Mouse (Mus musculus): ENCODE data around the gene Lpxn.
A peak's percentile ranks its signal among the peaks of the same experiment; 100 is the strongest.

The Lpxn gene

DNA sequence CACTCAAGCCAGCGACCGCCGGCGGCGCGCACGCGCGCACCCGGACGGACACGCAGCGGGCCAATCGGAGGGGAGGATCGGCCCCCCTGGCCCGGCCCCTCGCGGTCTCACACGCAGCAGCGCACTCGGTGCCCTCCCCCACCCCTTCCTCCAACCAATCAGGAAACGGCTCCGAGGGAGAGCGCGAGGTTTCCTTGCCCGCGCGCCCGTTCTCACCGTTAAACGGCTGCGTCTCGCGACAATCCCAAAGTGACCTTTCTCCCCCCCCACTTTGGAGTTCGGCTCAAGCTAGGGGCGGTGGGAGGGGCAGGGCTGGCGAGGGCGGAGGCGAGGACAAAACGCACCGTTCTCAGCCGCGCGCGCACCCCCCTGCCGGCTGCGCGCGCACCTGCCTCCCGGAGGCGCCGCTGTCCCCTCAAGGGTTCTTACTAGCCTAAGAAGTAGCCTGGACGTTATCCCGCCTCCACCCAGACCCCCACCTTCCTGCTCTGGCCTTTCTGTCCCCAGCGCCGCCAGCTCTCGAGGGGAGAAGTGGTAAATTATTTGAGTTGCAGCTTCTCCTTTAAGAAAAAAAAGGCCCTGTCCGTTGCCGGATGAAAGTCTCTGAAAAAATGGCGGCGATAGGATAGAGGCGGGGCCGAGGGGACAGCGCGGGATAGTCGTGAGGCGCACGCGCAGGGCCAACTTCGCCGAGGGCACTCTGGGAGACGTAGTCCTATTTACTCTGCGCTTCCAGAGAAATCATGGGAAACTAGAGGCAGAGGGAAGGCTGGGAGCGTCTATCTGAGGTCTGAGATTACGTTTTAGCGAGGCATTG lies at the start of gene Lpxn, which contains the start of gene Zfp91:
Gene Lpxn, plus strand, starts transcription at position 683 of the 817 bp plus-strand sequence.
Gene Zfp91, minus strand, starts transcription at position 616 of the 817 bp plus-strand sequence.
- peak; percentile 92 for DNase-seq (ENCODE audit: extremely low read depth, low read depth, low spot score)

- peak; percentile 83 for DNase-seq (ENCODE audit: extremely low read depth, low read depth, low spot score)
Observed at GRCm38 (mm10) chr19:12756286-12756685, 39.7 kb upstream of the Lpxn start.

GRCm38 (mm10) chr19:12758936-12759478 lies 37.0 kb upstream of the Lpxn start:
- DNase-seq (ENCODE audit: extremely low read depth, low read depth, low spot score) = peak; percentile 68

GRCm38 (mm10) chr19:12759656-12760055 lies 36.3 kb upstream of the Lpxn start:
- DNase-seq (ENCODE audit: extremely low read depth, low read depth, low spot score) = peak; percentile 82

DNA sequence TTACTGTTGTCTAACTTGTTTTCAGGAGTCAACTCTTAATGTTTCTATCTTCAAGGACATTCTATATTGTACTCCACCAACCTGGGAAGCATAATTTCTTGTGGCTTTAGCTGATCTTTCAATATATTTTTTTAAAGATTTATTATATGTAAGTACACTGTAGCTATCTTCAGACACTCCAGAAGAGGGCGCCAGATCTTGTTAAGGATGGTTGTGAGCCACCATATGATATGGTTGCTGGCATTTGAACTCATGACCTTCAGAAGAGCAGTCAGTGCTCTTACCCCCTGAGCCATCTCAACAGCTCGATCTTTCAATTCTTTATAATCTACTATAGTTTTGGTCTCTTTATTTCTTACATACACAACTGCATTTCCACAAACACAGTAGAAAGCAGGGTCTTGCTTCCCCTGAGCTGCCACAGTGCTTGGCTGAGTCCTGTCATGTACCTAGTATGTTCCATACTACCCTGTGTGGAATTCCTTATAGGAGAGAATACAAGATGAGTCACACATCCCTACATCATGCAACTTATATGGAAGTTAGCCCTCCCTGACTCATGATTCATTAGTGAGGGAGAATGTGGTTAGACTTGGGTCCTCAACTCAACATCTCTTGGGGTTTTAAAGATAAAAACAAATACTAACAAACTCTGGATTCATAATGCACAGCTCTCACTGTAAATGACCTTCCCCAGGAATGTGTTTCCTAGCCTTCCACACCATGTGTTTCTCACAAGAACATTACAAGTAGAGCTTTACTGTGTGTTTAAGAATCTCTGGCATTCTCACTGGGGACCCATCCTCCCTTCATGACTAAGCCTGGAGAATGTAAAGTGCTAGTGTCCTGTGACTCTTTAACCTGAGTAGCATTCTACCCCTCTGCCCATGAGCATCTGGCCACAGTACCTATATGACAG lies 33.5 kb upstream of the Lpxn start:
- DNase-seq (ENCODE audit: extremely low read depth, low read depth, low spot score) = no peak

DNA sequence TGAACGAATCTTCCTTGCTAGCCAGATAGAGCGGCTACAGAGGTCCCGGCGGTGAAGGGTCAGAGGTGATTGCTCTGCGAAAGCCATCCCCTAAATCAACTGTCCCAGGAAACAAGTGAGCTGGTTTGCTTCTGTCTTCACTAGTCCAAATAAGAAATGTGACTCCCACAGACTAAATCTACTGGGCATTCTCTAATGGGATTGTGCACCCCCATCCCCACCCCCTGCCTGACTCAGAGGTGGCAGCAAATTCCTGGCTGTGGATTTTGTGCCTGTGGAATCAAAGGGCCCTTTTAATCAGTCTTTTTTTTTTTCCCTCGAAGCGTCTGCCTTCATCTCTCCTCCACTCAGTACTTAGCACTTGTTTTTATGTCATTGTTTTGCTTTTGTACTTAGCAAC lies 30.7 kb upstream of the Lpxn start, which contains the start of gene Cntf:
Gene Cntf, minus strand, starts transcription at position 325 of the 400 bp plus-strand sequence.
- no peak for DNase-seq (ENCODE audit: extremely low read depth, low read depth, low spot score)

DNA sequence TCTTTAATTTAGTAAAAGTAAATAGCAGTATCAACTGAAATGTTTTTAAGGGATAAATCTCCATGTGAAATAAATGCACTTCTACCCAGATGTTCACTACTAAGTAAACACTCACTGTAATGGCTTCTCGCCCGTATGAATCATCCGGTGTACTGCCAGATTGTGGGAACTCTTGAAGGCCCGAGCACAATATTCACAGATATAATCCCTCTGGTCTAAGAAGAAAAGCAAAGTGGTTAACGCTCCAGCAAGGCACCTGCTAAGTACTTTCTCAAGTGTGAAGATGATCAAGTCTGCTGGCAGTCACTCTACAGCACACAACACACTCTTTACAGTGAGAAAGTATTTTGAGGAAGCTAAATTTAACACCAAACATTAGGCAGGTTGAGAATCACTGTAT lies 25.1 kb upstream of the Lpxn start:
- DNase-seq (ENCODE audit: extremely low read depth, low read depth, low spot score) = peak; percentile 46

GRCm38 (mm10) chr19:12780437-12780836 lies 15.6 kb upstream of the Lpxn start:
- no peak for DNase-seq (ENCODE audit: extremely low read depth, low read depth, low spot score)

DNA sequence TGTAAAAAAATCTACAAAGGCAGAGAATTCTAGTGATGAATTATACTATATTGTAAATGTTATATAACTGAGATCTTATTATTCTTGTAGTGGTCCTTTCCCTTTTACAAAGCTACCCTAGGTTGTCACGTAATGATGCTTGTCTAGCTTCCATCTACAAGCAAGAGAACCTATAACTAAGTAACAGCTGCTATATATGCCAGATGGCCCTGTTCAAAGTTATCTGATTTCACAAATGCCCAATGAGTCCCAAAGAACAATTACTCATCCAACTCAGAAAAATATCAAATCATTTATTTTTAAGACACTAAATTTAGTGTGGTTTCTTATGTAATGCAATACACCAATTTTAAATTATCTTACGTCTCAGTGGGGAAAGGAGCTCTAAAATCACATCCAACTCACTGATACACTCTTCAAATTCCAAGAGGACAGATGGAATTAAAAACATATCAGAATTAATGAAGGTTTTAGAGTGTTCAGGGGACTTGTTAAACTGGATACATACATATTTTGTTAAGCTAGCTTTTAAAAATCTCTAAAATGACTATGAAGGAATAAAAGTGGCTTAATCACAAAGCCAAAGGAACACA lies 9.1 kb upstream of the Lpxn start:
- DNase-seq (ENCODE audit: extremely low read depth, low read depth, low spot score) = no peak

DNA sequence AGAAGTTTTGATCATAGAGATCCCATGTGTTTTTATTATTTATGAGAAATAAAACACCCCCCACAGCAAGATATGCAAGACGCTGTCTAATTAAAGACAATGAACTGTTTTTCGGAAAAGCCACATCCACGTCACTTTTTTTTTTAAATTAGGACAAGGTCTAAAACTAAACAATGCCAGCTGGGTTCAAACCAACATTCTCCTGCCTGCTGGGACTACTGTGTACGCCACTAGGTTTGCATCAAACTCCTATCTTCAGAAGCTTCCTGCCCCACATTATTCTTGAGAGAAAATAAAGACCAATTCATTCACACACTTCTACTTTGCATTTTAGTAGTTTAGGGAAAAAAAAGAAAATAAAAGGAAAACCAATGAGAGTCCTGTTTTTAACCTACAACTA lies 8.3 kb upstream of the Lpxn start:
- no peak for DNase-seq (ENCODE audit: extremely low read depth, low read depth, low spot score)

GRCm38 (mm10) chr19:12792374-12792773 lies 3.6 kb upstream of the Lpxn start:
- no peak for DNase-seq (ENCODE audit: extremely low read depth, low read depth, low spot score)

DNA sequence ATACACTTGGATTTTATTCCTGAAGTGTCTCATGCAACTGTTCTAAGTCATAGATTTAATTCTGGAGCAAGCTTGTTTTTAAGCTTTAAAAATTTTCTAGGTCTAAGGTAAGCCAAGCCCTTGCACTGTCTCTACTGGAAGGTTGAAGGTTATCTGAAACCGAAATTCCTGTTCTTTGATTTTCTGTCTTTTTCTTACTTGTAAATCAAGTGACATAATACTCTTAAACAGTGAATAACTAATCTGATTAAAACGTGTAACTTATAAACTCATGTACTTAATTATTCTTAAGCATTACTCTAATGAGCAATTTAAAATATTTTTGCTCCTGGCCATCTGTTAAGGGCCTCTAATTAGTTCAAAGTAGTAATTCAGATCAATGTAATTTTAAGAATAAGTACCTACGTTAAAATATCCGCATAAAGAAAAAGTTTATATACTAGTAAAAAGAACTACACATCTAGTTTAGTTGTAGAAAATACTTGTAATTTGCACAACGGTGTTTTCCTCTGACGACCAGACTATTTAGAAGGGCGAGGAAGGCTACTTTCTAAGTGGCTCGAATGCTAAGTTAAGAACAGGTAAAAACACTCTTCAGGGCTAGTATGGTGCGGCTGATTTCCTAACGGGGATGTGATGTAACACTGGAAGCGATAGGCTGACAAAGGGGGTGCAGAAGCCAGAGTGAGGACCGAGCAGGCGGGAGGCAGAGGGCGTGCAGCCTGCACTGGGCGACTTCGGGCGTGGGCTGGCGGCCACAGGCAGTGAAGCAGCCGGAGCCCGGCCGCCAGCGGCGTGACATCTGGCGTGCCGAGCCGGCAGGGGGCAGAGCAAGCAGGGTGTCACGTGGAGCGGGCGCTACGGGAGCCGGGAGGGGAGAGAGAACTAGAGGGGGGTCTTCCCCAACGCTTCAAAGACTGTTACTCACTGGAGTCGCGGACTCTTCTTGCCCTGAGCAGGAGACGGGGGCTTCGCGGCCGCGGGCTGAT lies 1.6 kb upstream of the Lpxn start:
- no peak for DNase-seq (ENCODE audit: extremely low read depth, low read depth, low spot score)

DNA sequence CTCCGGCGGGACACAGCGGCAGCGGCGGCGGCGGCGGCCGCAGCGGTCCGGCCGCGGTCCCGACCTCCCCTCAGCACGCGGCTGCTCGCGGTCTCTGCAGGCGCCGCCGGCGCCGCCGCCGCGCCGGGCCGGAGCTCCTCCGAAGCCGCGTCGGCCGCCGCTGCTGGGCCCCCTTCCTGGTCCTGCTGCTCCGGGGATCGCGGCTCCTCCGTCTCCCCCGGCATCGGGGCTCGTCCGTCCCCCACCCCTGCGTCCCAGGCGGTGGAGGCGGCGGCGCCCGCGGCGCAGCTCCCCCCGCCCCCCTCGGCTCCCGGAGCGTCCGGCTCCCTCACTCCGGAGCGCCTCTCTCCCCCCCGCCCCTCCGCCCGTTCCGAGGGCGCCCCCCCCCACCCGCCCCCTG lies 883 bp upstream of the Lpxn start:
- DNase-seq (ENCODE audit: extremely low read depth, low read depth, low spot score) = no peak

DNA sequence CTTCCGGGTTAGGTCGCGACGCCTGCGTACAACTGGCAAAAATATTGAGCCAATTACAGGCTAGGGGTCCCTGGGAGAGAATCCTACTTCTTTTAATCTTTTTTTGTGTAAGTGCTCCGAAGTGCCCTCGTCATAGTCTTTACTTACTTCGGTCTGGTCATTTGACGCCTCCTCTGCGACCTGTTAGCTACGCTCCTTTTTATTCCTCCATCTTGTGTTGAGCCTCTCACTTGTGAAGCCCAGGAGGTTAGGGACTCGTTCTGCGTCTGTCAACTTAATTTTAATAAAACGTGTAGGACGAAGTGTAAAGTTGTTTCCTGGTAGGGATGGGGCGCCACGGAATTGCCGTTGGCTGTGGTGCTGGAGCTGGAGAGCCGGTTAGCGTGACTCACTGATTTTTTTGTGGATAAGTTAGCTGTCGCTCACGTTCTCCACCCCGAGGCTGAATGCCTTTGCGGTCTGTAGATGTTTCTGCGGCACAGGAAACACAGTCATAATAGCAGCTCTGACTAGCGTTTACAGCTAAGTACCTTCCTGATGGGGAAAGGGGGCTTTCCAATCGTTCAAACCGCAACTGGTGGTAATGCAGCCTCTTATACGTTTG lies 437 bp downstream of the Lpxn start:
- peak; percentile 62 for DNase-seq (ENCODE audit: extremely low read depth, low read depth, low spot score)

DNA sequence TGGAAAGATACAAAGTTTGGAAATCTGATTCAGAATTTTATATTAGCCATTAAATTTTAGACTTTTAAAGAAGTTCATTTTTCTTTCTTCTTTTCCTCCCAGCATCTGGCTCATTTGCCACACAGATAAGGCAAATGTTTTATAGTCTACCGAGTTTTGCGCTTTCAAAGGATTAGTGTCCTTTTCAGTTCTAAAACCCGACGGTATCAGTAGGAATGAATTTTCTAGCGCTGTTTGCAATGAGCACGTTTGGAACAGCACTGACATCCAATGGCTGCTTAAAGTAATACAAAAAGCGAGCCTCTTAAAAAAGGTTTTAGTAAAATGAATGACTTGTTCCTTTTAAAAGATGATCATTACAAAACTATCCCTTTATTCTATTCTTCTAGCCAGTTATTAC lies 1.1 kb downstream of the Lpxn start:
- no peak for DNase-seq (ENCODE audit: extremely low read depth, low read depth, low spot score)

GRCm38 (mm10) chr19:12798404-12798803 lies 2.4 kb downstream of the Lpxn start:
- DNase-seq (ENCODE audit: extremely low read depth, low read depth, low spot score) = no peak

GRCm38 (mm10) chr19:12799081-12799480 lies 3.1 kb downstream of the Lpxn start:
- DNase-seq (ENCODE audit: extremely low read depth, low read depth, low spot score) = no peak

DNA sequence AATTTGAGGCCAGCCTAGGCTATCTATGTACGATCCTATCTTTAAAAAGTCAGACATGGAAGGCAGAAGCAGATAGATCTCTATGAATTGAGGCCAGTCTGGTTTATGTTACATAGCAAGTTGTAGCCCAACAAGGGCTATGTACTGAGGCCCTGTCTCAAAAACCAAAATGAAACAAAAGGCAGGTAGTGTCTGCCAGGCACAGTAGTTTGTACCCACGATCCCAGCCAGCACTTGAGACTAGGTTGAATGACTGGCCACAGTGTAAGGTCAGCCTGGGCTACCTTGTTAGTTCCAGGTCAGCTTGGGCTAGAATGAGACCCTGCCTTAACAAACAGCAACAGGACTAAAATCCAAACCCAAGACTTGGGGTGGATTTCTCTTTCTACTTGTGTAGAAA lies 4.6 kb downstream of the Lpxn start:
- DNase-seq (ENCODE audit: extremely low read depth, low read depth, low spot score) = no peak

DNA sequence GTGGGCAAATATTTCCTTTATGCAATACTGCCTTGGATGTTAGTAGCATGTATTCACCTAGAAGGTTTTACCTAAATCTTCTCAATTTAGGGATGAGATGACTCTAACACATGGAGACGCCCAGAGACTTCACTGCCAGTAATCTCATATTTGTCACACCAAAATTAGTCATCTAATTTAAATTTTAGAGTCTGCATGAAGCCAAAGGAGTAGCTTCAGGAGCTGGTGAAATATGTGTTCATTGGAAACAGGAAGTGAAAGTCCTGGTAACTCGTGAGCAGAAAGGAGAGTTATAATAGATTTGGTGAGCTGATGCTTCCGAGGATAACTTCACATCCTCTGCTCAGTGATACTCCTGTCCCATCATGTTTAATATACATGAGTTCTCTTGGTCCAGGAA lies 5.1 kb downstream of the Lpxn start:
- no peak for DNase-seq (ENCODE audit: extremely low read depth, low read depth, low spot score)
